Mouse (Mus musculus): ENCODE measurements around the gene Pex10. TPM values are rescaled to one million over a fixed set of nuclear protein-coding genes. Genes with fewer than 3 reads are reported as not detected.
A peak's percentile ranks its signal among the peaks of the same experiment; 100 is the strongest.

Pex10 gene
- total and polyA plus RNA-seq, 3 experiments, result 9.2 to 21.9 (median 15.6) TPM

- TF ChIP-seq ZC3H11A (IDR thresholded peaks at IDR 0.05; ENCODE audit: low read depth, low read length), result peak; percentile 77
- peak; percentile 98 for TF ChIP-seq RAD21 (IDR thresholded peaks at IDR 0.05; ENCODE audit: low read depth, low read length)
- peak; percentile 42; the same call in 1 of the 2 replicates for TF ChIP-seq MYC (IDR thresholded peaks at IDR 0.05; ENCODE audit: low read depth, low read length)
- TF ChIP-seq POLR2A (IDR thresholded peaks at IDR 0.05; ENCODE audit: low read depth, low read length), result no peak
- 0 out of 2 replicates have a peak, but pooled peaks have one; percentile 18 for TF ChIP-seq EP300 (IDR thresholded peaks at IDR 0.05; ENCODE audit: low read length)
- TF ChIP-seq JUND (conservative IDR thresholded peaks at IDR 0.05; ENCODE audit: low read depth, low read length), result no peak
- peak; percentile 78 to 96 for TF ChIP-seq CTCF (conservative IDR thresholded peaks at IDR 0.05 in 1 of 2, IDR thresholded peaks at IDR 0.05 in 1 of 2; ENCODE audit: low read depth in 2 of 2, low read length in 2 of 2)
- no peak for TF ChIP-seq CHD2 (IDR thresholded peaks at IDR 0.05; ENCODE audit: low read length)
- TF ChIP-seq POLR2AphosphoS2 (IDR thresholded peaks at IDR 0.05; ENCODE audit: low read depth, low read length), result no peak
- no peak for TF ChIP-seq NRF1 (IDR thresholded peaks at IDR 0.05; ENCODE audit: low read depth, low read length)
- TF ChIP-seq BHLHE40 (IDR thresholded peaks at IDR 0.05; ENCODE audit: low read depth, low read length), result 0 out of 2 replicates have a peak, but pooled peaks have one; percentile 18
- TF ChIP-seq SIN3A (IDR thresholded peaks at IDR 0.05; ENCODE audit: low read length), result no peak; the same call in none of the 2 replicates
- no peak; the same call in 1 of the 2 replicates for TF ChIP-seq ELF1 (IDR thresholded peaks at IDR 0.05; ENCODE audit: low read depth, low read length)
- TF ChIP-seq ZMIZ1 (IDR thresholded peaks at IDR 0.05; ENCODE audit: low read depth, low read length), result peak; percentile 44; the same call in 1 of the 2 replicates
- peak; percentile 49 for TF ChIP-seq MAX (IDR thresholded peaks at IDR 0.05; ENCODE audit: low read length)
- no peak for TF ChIP-seq JUN (IDR thresholded peaks at IDR 0.05; ENCODE audit: insufficient read depth, low read depth, low read length)
- TF ChIP-seq E2F4 (IDR thresholded peaks at IDR 0.05; ENCODE audit: insufficient replicate concordance, low read depth, low read length), result 0 out of 2 replicates have a peak, but pooled peaks have one; percentile 16
- TF ChIP-seq USF2 (conservative IDR thresholded peaks at IDR 0.05; ENCODE audit: low read depth, low read length), result no peak
- TF ChIP-seq SMC3 (IDR thresholded peaks at IDR 0.05; ENCODE audit: low read depth, low read length), result peak; percentile 92
- TF ChIP-seq ZNF384 (IDR thresholded peaks at IDR 0.05; ENCODE audit: low read depth, low read length), result 0 out of 2 replicates have a peak, but pooled peaks have one; percentile 15
- TF ChIP-seq RCOR1 (conservative IDR thresholded peaks at IDR 0.05; ENCODE audit: low read depth, low read length), result 0 out of 2 replicates have a peak, but pooled peaks have one; percentile 21
- TF ChIP-seq TCF12 (IDR thresholded peaks at IDR 0.05; ENCODE audit: low read depth, low read length), result no peak
Measured at GRCm38 (mm10) chr4:155065970-155066833, 614 bp upstream of the Pex10 start (continued).

GRCm38 (mm10) chr4:155068357-155068972 is 1.6 kb downstream of the Pex10 start:
- peaks cover 46 to 51% of the 10 kb centered on the region in 2 experiments for H3K36me3 ChIP-seq (replicated peaks in 1 of 2; ENCODE audit: control insufficient read depth in 1 of 2, insufficient read depth in 1 of 2, low read length in 1 of 2)

More at GRCm38 (mm10) chr4:155068357-155068972, 1.6 kb downstream of the Pex10 start:
- Histone ChIP-seq H3K27ac (ENCODE audit: insufficient read depth, low read depth) (no peak overlapping the region), H3K27me3 (replicated peaks) (peaks cover 8% of the 10 kb centered on the region), H3K4me1 (ENCODE audit: control insufficient read depth in 1 of 2, insufficient read depth in 2 of 2) (peaks cover 0 to 21% of the 10 kb centered on the region in 2 experiments; a peak in 2 of 4 replicates), H3K9me3 (replicated peaks; ENCODE audit: low read length) (no peaks in the 10 kb centered on the region), H3K4me2 (ENCODE audit: insufficient read depth, low read depth, poor library complexity, severe bottlenecking) (no peak overlapping the region), H3K9ac (ENCODE audit: insufficient read depth, low read depth) (no peak overlapping the region), H3K79me2 (replicated peaks; ENCODE audit: control insufficient read depth, extremely low read depth, insufficient read depth, poor library complexity, severe bottlenecking) (0 out of 2 replicates have a peak, but pooled peaks cover 3% of the 10 kb centered on the region), H3K4me3 (replicated peaks in 1 of 3; ENCODE audit: low read depth in 2 of 3, low read length in 2 of 3, poor library complexity in 1 of 3) (no peak overlapping the region)
- TF ChIP-seq TBP (conservative IDR thresholded peaks at IDR 0.05; ENCODE audit: low read depth, low read length) (no peak), BHLHE40 (IDR thresholded peaks at IDR 0.05; ENCODE audit: low read depth, low read length) (no peak), NRF1 (IDR thresholded peaks at IDR 0.05; ENCODE audit: low read depth, low read length) (no peak), USF2 (conservative IDR thresholded peaks at IDR 0.05; ENCODE audit: low read depth, low read length) (no peak), SIN3A (IDR thresholded peaks at IDR 0.05; ENCODE audit: low read length) (no peak), RCOR1 (conservative IDR thresholded peaks at IDR 0.05; ENCODE audit: low read depth, low read length) (no peak), HCFC1 (IDR thresholded peaks at IDR 0.05; ENCODE audit: low read depth, low read length) (no peak), ZMIZ1 (IDR thresholded peaks at IDR 0.05; ENCODE audit: low read depth, low read length) (no peak), CTCF (conservative IDR thresholded peaks at IDR 0.05 in 1 of 2, IDR thresholded peaks at IDR 0.05 in 1 of 2; ENCODE audit: low read depth in 2 of 2, low read length in 2 of 2) (no peak), CHD1 (IDR thresholded peaks at IDR 0.05; ENCODE audit: low read depth, low read length) (no peak), JUND (conservative IDR thresholded peaks at IDR 0.05; ENCODE audit: low read depth, low read length) (no peak), ZNF384 (IDR thresholded peaks at IDR 0.05; ENCODE audit: low read depth, low read length) (no peak), IRF4 (IDR thresholded peaks at IDR 0.05; ENCODE audit: low read depth, low read length) (no peak)
- no peak for DNase-seq (ENCODE audit: extremely low read depth)
- dilution Hi-C loops (cut with MboI; ENCODE audit: extremely low pct_ligation_motif_present, extremely low pct_unique_long_range_greater_than_20kb, low sequenced_read_pairs) (no loop called here), in situ Hi-C loops (cut with MboI; ENCODE audit: low pct_ligation_motif_present, low pct_unique_long_range_greater_than_20kb, low sequenced_read_pairs) (loop anchor here (5.0 kb wide), 2 partner anchors 121 to 191 kb away; no protein-coding TSS in a partner anchor)
